ENCODE assay signal across 20 mouse cellular contexts in genomic region chr6:87069195-87069900, GRCm38 (mm10). TPM values are rescaled to one million over a fixed set of nuclear protein-coding genes. Genes with fewer than 3 reads are reported as not detected.
DNase-seq lines count a peak whose midpoint lies in the region; ATAC-seq and TF ChIP-seq lines count a peak whose summit lies in the region.
"Had no signal": no experiment of that assay in that cellular context is flagged by ENCODE, and none has a peak within 500 bp of the region (broad histone marks: within the 10 kb centered on the region; RNA-seq: fewer than 3 reads in every experiment).

No protein-coding gene starts in this region.

- H3K4me2 ChIP-seq in liver, embryonic 16.5 days (ENCODE audit: low read depth, low read length) = no peak overlapping the region
- H3K4me2 ChIP-seq in liver, embryonic 12.5 days = no peak overlapping the region
- H3K4me2 ChIP-seq in stomach, postnatal 0 days (replicated peaks; ENCODE audit: low read depth) = no peak overlapping the region

- H3K36me3 ChIP-seq in liver, embryonic 16.5 days (ENCODE audit: control insufficient read depth, insufficient read depth) = peaks cover 13% of the 10 kb centered on the region
- peaks cover 93% of the 10 kb centered on the region for H3K36me3 ChIP-seq in liver, embryonic 12.5 days
- peaks cover 28% of the 10 kb centered on the region for H3K36me3 ChIP-seq in stomach, postnatal 0 days (ENCODE audit: control insufficient read depth, insufficient read depth, low read length)

- 62% methylated on average over 7 of the region's 7 CpGs for WGBS in liver, embryonic 16.5 days (ENCODE audit: insufficient replicate concordance)
- WGBS in liver, embryonic 12.5 days (ENCODE audit: insufficient replicate concordance) = 73% methylated on average over 7 of the region's 7 CpGs
- WGBS in stomach, postnatal 0 days = 18% methylated on average over 7 of the region's 7 CpGs

- TF ChIP-seq CTCF in stomach, postnatal 0 days (IDR thresholded peaks at IDR 0.05; ENCODE audit: low read depth) = no peak

- H3K4me3 ChIP-seq in liver, embryonic 16.5 days (ENCODE audit: low read depth, low read length) = no peak overlapping the region
- H3K4me3 ChIP-seq in liver, embryonic 12.5 days = no peak overlapping the region
- H3K4me3 ChIP-seq in stomach, postnatal 0 days (ENCODE audit: low read depth, low read length) = no peak overlapping the region
- H3K4me3 ChIP-seq: hindbrain, embryonic 10.5 days; midbrain, embryonic 10.5 days had no signal

- H3K9ac ChIP-seq in liver, embryonic 16.5 days (ENCODE audit: low read depth, low read length) = no peak overlapping the region
- H3K9ac ChIP-seq in liver, embryonic 12.5 days = no peak overlapping the region
- no peak overlapping the region for H3K9ac ChIP-seq in stomach, postnatal 0 days (ENCODE audit: low read length)
- H3K9ac ChIP-seq: forebrain, postnatal 0 days had no signal

- ATAC-seq in liver, embryonic 16.5 days (ENCODE audit: low read depth) = 0 out of 2 replicates have a peak, but pooled peaks have one; percentile 53
- no peak for ATAC-seq in liver, embryonic 12.5 days
- peak; percentile 78 for ATAC-seq in stomach, postnatal 0 days (ENCODE audit: low FRiP score, low TSS enrichment)
- no peak; the same call in 1 of the 2 replicates for ATAC-seq in erythroid progenitor cell, adult 5-6 weeks (replicated peaks; ENCODE audit: low FRiP score, poor library complexity, severe bottlenecking)
- ATAC-seq: forebrain, postnatal 0 days had no signal

- peak; percentile 16 for DNase-seq in induced T-regulatory cell, adult 2 months (ENCODE audit: low read depth)
- peak; percentile 64 for DNase-seq in lung, postnatal 10 days
- peak; percentile 28 for DNase-seq in stomach, postnatal 0 days (ENCODE audit: low spot score)
- DNase-seq in adrenal gland, adult 8-10 months = no peak
- no peak for DNase-seq in urinary bladder, postnatal 25 days (ENCODE audit: low spot score)
- DNase-seq: cerebellum, adult 11 months; forebrain, postnatal 0 days; gastrocnemius, postnatal 25 days; kidney, adult 2 months; thymus, postnatal 25 days had no signal

- peak overlapping the region; percentile 37; the same call in 1 of the 2 replicates for H3K27ac ChIP-seq in liver, embryonic 16.5 days (ENCODE audit: low read length)
- no peak overlapping the region for H3K27ac ChIP-seq in liver, embryonic 12.5 days
- peak overlapping the region; percentile 53 for H3K27ac ChIP-seq in stomach, postnatal 0 days (replicated peaks)
- H3K27ac ChIP-seq: hindbrain, embryonic 10.5 days; midbrain, embryonic 10.5 days had no signal

- TF ChIP-seq EP300 in stomach, postnatal 0 days (optimal IDR thresholded peaks at IDR 0.05) = no peak

- no peaks in the 10 kb centered on the region for H3K9me3 ChIP-seq in liver, embryonic 16.5 days (replicated peaks; ENCODE audit: control insufficient read depth, low read length)
- H3K9me3 ChIP-seq in liver, embryonic 12.5 days (replicated peaks) = no peaks in the 10 kb centered on the region
- H3K9me3 ChIP-seq in stomach, postnatal 0 days (ENCODE audit: control insufficient read depth, low read length) = no peaks in the 10 kb centered on the region
- H3K9me3 ChIP-seq: G1E; hindbrain, embryonic 10.5 days; midbrain, embryonic 10.5 days had no signal

- peaks cover 13% of the 10 kb centered on the region for H3K4me1 ChIP-seq in liver, embryonic 16.5 days (ENCODE audit: control insufficient read depth, low read depth, low read length)
- peaks cover 34% of the 10 kb centered on the region for H3K4me1 ChIP-seq in liver, embryonic 12.5 days
- H3K4me1 ChIP-seq in stomach, postnatal 0 days (replicated peaks; ENCODE audit: control insufficient read depth, insufficient read depth) = no peaks in the 10 kb centered on the region
- H3K4me1 ChIP-seq: hindbrain, embryonic 10.5 days; midbrain, embryonic 10.5 days had no signal

- no peaks in the 10 kb centered on the region for H3K27me3 ChIP-seq in liver, embryonic 16.5 days (ENCODE audit: control insufficient read depth, insufficient read depth, low read depth, low read length)
- H3K27me3 ChIP-seq in liver, embryonic 12.5 days (replicated peaks) = no peaks in the 10 kb centered on the region
- no peaks in the 10 kb centered on the region for H3K27me3 ChIP-seq in stomach, postnatal 0 days (ENCODE audit: control insufficient read depth, insufficient read depth, low read length)

RNA-seq across cellular contexts. Expression of gene Gfpt1, which starts 26.7 kb away (rescaled TPM):
- polyA plus RNA-seq in liver, embryonic 16.5 days (2015; fragmentation: Nextera tagmentation; extraction: Ambion mirVana) = 6.2 and 6.7 TPM in 2 replicates
- polyA plus RNA-seq in liver, embryonic 12.5 days (2016; fragmentation: Nextera tagmentation; extraction: Ambion mirVana) = 8.7 and 9.2 TPM in 2 replicates
- 14.5 and 17.4 TPM in 2 replicates for polyA plus RNA-seq in stomach, postnatal 0 days (2015; fragmentation: Nextera tagmentation; extraction: Ambion mirVana)
- 8.3 and 11.7 TPM in 2 replicates for total RNA-seq in erythroid progenitor cell, adult 5-6 weeks (2015; ENCODE audit: low replicate concordance)
- 4.8 and 6.3 TPM in 2 replicates for total RNA-seq in erythroid progenitor cell, adult 5-6 weeks (2017; ENCODE audit: low replicate concordance)
- 10 to 100 TPM; 53.2 to 62.5 (median 55.0) TPM for total RNA-seq in adrenal gland, adult 8-10 months (2022)

RNA-seq across cellular contexts. Expression of gene D6Ertd527e, which starts 35.2 kb away (rescaled TPM):
- polyA plus RNA-seq in liver, embryonic 16.5 days (2015; fragmentation: Nextera tagmentation; extraction: Ambion mirVana) = not detected in 2 replicates
- polyA plus RNA-seq in liver, embryonic 12.5 days (2016; fragmentation: Nextera tagmentation; extraction: Ambion mirVana) = 0.08 and 0.13 TPM in 2 replicates
- 0.19 and 0.29 TPM in 2 replicates for polyA plus RNA-seq in stomach, postnatal 0 days (2015; fragmentation: Nextera tagmentation; extraction: Ambion mirVana)
- total RNA-seq in erythroid progenitor cell, adult 5-6 weeks (2015; ENCODE audit: low replicate concordance) = not detected in 2 replicates
- total RNA-seq in erythroid progenitor cell, adult 5-6 weeks (2017; ENCODE audit: low replicate concordance) = not detected in 2 replicates
- total RNA-seq in adrenal gland, adult 8-10 months (2022) = under 1 TPM in 2 of 4 experiments, not detected in 2; 0.22 to 0.24 TPM
- total RNA-seq: forebrain, postnatal 0 days; gastrocnemius, postnatal 25 days; left cerebral cortex, postnatal 10 days; liver, adult 2 months had no signal
- polyA plus RNA-seq: C2C12; heart, embryonic 14.5 days; liver, adult 2 months had no signal

Comparison
In these comparisons a context has a peak if more than half of its experiments do, and no peak if none do; other contexts are left out.
1. ATAC-seq: peak in liver, embryonic 16.5 days (single experiment) and stomach, postnatal 0 days (single experiment); none in liver, embryonic 12.5 days (single experiment) and erythroid progenitor cell, adult 5-6 weeks (single experiment).
2. DNase-seq: peak in induced T-regulatory cell, adult 2 months (single experiment), lung, postnatal 10 days (single experiment) and stomach, postnatal 0 days (single experiment); none in adrenal gland, adult 8-10 months (single experiment) and urinary bladder, postnatal 25 days (single experiment).